Mouse (Mus musculus) heart, embryonic 14.5 days (tissue): ENCODE data around the gene Prmt2. TPM values are rescaled to one million over a fixed set of nuclear protein-coding genes. Genes with fewer than 3 reads are reported as not detected.

Experiments used
- ATAC-seq: fragments of 200-750 bp; cut with Nextera tagmentation; 2 replicates; pipeline ENCODE4 v1.8.0; 2017; ENCODE audit warnings: low read depth, moderate TSS enrichment; ENCODE audit not compliant: insufficient number of reproducible peaks, insufficient read depth, low FRiP score
- H3K27ac ChIP-seq, 2 experiments: fragments of 200-500 bp in 1 of 2; fragments of 300-500 bp in 1 of 2; sonication (generic) in 1 of 2; replicated peaks in 1 of 2; 2 replicates each; pipeline ENCODE4 v1.5.1; 2012 to 2014; ENCODE audit warnings: low read depth in 2 of 2, low read length in 2 of 2, control low read depth in 1 of 2, mild to moderate bottlenecking in 1 of 2, mixed read lengths in 1 of 2; ENCODE audit not compliant: control insufficient read depth in 1 of 2, insufficient read depth in 1 of 2
- H3K27me3 ChIP-seq: fragments of 300-500 bp; sonication (generic); 2 replicates; pipeline ENCODE4 v1.6.1; 2014; ENCODE audit warnings: mild to moderate bottlenecking, low read length, control low read depth; ENCODE audit not compliant: control insufficient read depth, insufficient read depth
- H3K36me3 ChIP-seq: fragments of 300-500 bp; sonication (generic); 2 replicates; pipeline ENCODE4 v1.6.1; 2014; ENCODE audit warnings: mild to moderate bottlenecking, control low read depth, low read length, mixed read lengths; ENCODE audit not compliant: control insufficient read depth, insufficient read depth
- H3K4me1 ChIP-seq, 2 experiments: fragments of 200-500 bp in 1 of 2; fragments of 300-500 bp in 1 of 2; sonication (generic) in 1 of 2; 2 replicates each; pipeline ENCODE4 v1.6.1; 2012 to 2014; ENCODE audit warnings: low read length in 2 of 2, control low read depth in 1 of 2, mixed read lengths in 1 of 2; ENCODE audit not compliant: control insufficient read depth in 2 of 2, insufficient read depth in 2 of 2
- H3K4me2 ChIP-seq: fragments of 300-500 bp; sonication (generic); 2 replicates; pipeline ENCODE4 v1.6.1; 2014; ENCODE audit warnings: mild to moderate bottlenecking, low read length
- H3K4me3 ChIP-seq, 2 experiments: fragments of 200-500 bp in 1 of 2; fragments of 300-500 bp in 1 of 2; sonication (generic) in 1 of 2; 2 replicates each; pipeline ENCODE4 v1.5.1; 2012 to 2014; ENCODE audit warnings: low read length in 2 of 2, mild to moderate bottlenecking in 2 of 2, control low read depth in 1 of 2, low read depth in 1 of 2, moderate library complexity in 1 of 2; ENCODE audit not compliant: control insufficient read depth in 1 of 2, insufficient read depth in 1 of 2
- H3K9ac ChIP-seq: fragments of 300-500 bp; sonication (generic); 2 replicates; pipeline ENCODE4 v1.6.1; 2014; ENCODE audit warnings: mild to moderate bottlenecking, low read length
- H3K9me3 ChIP-seq: fragments of 300-500 bp; sonication (generic); 2 replicates; pipeline ENCODE4 v1.6.1; 2016; ENCODE audit warnings: low read length, control low read depth; ENCODE audit not compliant: control insufficient read depth
- WGBS: fragments of 180-500 bp; shearing (Covaris S2); extraction: QIAGEN DNeasy Blood & Tissue Kit; methylation state at CpG from one replicate; pipeline ENCODE4 v1.1.7; 2014; 5-methylcytosine and 5-hydroxymethylcytosine counted together
- polyA plus RNA-seq: library from polyadenylated mRNA; unstranded; fragments of >200 nt; fragmentation: Nextera tagmentation; extraction: Ambion mirVana; gene quantifications from 2 replicates; pipeline ENCODE4 v1.2.1, GENCODE M21; 2014

Gene Prmt2
- polyA plus RNA-seq: 57.7 and 58.6 TPM in 2 replicates

DNA sequence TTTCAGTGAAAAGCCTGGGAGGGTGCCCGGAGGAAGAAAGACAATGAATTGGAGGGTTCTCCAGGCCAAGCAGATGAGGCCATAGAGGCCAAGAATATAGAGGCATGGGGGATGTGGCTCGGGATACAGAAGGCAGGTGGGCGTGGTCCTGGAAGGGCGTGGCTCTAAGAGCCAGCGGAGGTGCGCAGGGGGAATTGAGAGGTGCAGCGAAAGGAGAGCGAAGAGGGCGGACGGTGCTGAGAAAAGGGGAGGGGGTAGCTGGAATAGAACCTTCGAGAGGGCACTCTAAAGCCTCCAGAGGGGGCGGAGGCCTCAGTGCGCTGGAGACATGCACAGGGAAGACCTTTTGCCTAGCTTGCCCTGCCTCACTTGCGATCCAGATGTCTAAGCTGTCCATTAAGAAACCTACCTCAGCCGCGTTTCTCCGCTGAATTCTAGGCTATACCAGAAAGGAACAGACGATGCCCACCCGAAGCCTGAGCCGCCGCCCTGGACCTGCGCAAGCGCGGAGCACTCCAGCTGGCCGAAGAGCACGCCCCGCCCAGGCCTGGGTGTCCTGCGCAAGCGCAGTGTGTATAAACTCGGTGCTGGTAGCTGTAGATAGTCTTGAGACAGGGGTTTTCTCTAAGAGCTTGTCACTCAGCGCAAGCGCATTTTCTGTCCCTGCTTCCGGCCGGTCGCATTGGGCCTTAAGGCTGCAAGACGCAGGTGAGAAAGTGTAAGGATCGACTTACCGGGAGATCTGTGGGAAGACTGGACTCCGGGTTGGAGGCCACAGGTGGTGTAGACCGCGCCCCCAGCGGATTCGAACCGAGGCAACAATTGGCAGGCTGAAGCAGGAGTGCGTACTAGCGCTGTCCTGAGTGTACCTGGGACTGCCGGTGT lies at the start of gene Prmt2:
TSS of gene Prmt2 (minus strand) at position 525 of the 885 bp plus-strand sequence.
- peak within 1 kb of the TSS; percentile 83 for H3K9ac ChIP-seq
- H3K9me3 ChIP-seq: no peaks in the 10 kb centered on the region
- H3K27me3 ChIP-seq: no peaks in the 10 kb centered on the region
- H3K27ac ChIP-seq: peak within 1 kb of the TSS; percentile 84 to 87
- H3K4me3 ChIP-seq: peak within 1 kb of the TSS; percentile 61 to 80
- peak within 1 kb of the TSS; percentile 83 for H3K4me2 ChIP-seq
- peaks cover 4 to 16% of the 10 kb centered on the region in 2 experiments for H3K4me1 ChIP-seq
- peak; percentile 97 for ATAC-seq
- H3K36me3 ChIP-seq: peaks cover 10% of the 10 kb centered on the region
- under 1% methylated on average over 47 of the region's 47 CpGs for WGBS

DNA sequence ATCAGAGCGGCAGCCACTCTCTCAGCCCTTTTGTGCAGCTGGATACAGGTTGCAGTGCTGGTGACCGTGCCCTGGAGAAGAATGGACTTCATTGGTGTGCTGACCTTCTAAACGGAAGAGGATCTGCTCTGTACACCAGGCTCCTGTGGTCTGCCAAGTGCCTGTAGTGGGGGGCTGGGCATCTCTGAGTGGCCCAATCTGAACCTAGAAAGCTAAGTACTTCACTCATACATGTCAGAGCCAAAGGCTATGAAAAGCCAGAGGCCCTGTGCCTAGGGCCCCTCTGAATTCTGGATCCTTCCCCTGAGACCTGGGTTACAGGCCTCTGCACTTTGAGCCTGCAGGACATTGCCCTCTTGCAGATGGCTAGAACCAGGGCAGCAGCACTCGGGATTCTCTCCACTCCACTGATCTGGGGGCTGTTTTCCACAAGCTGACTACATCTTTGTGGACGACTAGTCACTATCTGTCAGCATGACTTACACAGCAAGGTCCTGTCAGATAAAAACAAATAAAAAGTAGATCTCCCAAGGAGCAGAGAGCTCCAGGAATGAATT lies 41.0 kb upstream of the Prmt2 start:
- Histone ChIP-seq H3K36me3 (peaks cover 91% of the 10 kb centered on the region), H3K9ac (no peak overlapping the region), H3K4me2 (no peak overlapping the region), H3K4me3 (no peak overlapping the region), H3K27ac (no peak overlapping the region), H3K4me1 (no peaks in the 10 kb centered on the region; a peak in 1 of 4 replicates), H3K9me3 (no peaks in the 10 kb centered on the region), H3K27me3 (no peaks in the 10 kb centered on the region)
- no peak for ATAC-seq
- 60% methylated on average over 5 of the region's 5 CpGs for WGBS

DNA sequence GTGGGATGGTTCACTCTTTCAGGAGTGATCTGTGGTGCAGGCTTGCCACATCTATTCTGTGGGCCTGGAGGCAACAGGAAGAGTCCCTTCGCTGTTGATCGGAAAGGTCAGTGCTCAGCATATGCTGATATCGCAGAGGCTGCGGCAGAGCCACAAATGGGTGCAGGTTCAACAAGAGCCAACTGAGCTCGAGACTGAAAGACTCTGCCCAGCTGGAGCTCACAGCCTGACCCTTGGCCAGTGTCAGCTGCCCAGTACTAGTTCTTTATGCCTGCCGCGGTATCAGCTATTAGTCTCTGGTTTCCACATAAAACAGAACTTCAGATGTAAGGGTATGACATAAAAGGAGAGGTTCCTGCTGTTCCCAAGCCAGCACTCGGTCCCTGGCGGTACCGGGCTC lies 37.6 kb upstream of the Prmt2 start:
- H3K27ac ChIP-seq: no peak overlapping the region
- no peak overlapping the region for H3K4me2 ChIP-seq
- H3K9me3 ChIP-seq: no peaks in the 10 kb centered on the region
- 71% methylated on average over 10 of the region's 10 CpGs for WGBS
- H3K4me1 ChIP-seq: no peaks in the 10 kb centered on the region; a peak in 1 of 4 replicates
- no peak for ATAC-seq
- H3K27me3 ChIP-seq: no peaks in the 10 kb centered on the region
- H3K9ac ChIP-seq: no peak overlapping the region
- no peak overlapping the region for H3K4me3 ChIP-seq
- H3K36me3 ChIP-seq: peaks cover 88% of the 10 kb centered on the region

DNA sequence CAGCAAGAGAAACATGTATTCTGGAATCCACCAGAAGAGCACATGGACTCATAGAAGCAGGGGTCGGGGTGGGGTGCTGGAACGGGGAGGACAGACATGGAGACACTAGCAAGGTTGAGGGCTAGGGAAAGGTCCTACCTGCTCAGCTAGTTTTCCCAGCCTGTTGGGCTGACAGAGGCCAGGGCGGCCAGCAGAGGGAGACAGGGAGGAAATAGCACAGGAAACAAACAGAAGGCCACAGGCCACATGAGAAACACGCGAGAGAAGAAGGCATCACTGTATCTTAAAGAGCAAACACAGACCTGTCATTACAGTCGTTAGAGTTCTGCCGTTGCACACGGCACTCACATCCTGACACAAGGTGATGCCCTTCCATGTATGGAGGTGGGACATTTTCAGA lies 33.6 kb upstream of the Prmt2 start:
- WGBS: 45% methylated on average over 8 of the region's 8 CpGs
- Histone ChIP-seq H3K9me3 (no peaks in the 10 kb centered on the region), H3K4me3 (no peak overlapping the region), H3K27me3 (no peaks in the 10 kb centered on the region), H3K4me2 (no peak overlapping the region), H3K4me1 (no peaks in the 10 kb centered on the region), H3K27ac (no peak overlapping the region), H3K36me3 (peaks cover 93% of the 10 kb centered on the region), H3K9ac (no peak overlapping the region)
- no peak for ATAC-seq

DNA sequence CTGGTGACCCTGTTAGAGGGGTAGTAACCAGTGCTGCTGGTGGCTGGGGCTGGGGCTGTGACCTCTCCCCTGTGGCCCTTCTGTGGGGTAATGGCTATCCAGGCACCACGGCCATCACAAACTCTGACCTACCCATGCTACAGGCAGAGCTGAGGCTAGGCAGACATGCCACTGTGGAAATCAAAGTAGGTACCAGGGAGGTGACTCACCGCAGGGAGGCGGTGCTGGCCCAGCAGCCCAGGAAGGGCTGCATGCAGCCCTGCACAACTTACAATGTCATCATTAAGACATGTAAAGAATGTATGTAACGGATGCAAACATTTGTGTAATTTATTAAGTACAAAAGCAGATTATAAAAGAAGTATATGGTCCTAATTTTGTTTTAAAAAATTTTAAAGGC lies 24.8 kb upstream of the Prmt2 start:
- Histone ChIP-seq H3K4me3 (no peak overlapping the region), H3K27ac (no peak overlapping the region), H3K4me2 (no peak overlapping the region), H3K9me3 (no peaks in the 10 kb centered on the region), H3K36me3 (peaks cover 38% of the 10 kb centered on the region), H3K4me1 (peaks cover 11 to 17% of the 10 kb centered on the region in 2 experiments), H3K27me3 (no peaks in the 10 kb centered on the region), H3K9ac (no peak overlapping the region)
- no peak for ATAC-seq
- 36% methylated on average over 4 of the region's 4 CpGs for WGBS

DNA sequence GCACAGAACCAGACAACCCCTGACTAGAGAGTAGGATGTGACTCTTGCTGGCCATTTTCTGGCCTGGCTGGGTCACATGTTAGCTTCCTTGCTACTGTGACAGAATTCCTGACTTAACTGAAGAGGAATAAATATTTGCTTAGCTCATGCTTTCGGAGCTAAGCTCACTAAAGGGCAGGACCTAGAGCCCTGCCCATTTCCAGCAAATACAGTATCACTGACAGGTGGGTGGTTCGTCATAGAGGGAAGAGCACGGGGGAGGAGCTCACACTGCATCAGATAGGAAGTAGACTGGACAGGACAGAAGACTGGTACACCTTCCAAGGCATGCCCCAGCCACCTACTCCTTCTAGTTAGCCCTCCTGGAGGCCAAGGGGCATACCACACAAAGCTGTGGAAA lies 23.8 kb upstream of the Prmt2 start:
- Histone ChIP-seq H3K9ac (no peak overlapping the region), H3K36me3 (peaks cover 29% of the 10 kb centered on the region), H3K4me2 (no peak overlapping the region), H3K9me3 (no peaks in the 10 kb centered on the region), H3K4me3 (no peak overlapping the region), H3K27ac (no peak overlapping the region), H3K27me3 (no peaks in the 10 kb centered on the region), H3K4me1 (peaks cover 14 to 21% of the 10 kb centered on the region in 2 experiments)
- WGBS: 78% methylated on average over 3 of the region's 3 CpGs
- ATAC-seq: no peak

DNA sequence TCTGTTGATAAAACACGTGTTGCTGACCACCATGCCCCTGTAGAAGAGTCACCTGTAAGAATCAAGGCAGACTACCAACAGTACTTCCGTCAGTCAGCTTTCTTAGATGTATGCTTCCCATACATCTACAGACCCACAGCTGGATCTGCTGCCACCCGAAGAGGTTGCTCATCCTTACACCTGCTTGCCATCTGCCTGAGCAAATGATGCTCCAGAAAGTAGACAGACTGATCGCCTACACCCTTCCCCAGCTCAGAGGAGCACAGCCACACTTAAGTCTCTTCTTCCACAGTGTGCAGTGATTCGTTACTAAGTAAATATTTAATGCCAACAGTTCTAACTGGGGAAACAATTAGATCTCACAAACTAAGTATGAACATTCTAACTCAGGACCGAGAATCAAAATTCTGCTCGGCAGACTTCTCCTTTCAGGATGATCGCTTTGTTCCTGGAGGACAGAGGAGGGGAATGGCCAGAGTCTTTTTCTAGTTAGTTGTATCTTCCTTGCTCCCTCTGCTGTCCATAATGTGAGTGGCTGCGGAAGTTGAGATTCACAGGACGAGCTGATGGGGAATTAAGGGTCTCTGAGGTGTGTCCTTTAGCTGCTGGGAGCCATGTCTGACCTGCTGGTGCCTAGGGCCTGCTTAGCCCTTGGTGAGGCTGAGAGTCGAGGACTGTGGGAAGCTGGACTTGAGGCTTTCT lies 22.8 kb upstream of the Prmt2 start:
- Histone ChIP-seq H3K4me3 (no peak overlapping the region), H3K27ac (no peak overlapping the region)
- no peak for ATAC-seq

More for the DNA sequence above, 22.8 kb upstream of the Prmt2 start:
- Histone ChIP-seq H3K9ac (no peak overlapping the region), H3K9me3 (no peaks in the 10 kb centered on the region), H3K4me1 (peaks cover 16 to 24% of the 10 kb centered on the region in 2 experiments), H3K4me2 (no peak overlapping the region), H3K27me3 (no peaks in the 10 kb centered on the region), H3K36me3 (peaks cover 20% of the 10 kb centered on the region)
- 59% methylated on average over 11 of the region's 11 CpGs for WGBS
